Mouse (Mus musculus) midbrain, postnatal 0 days (tissue): ENCODE data around the gene Platr17. TPM values are rescaled to one million over a fixed set of nuclear protein-coding genes. Genes with fewer than 3 reads are reported as not detected.

Source experiments
- ATAC-seq: fragments of 200-750 bp; cut with Nextera tagmentation; 2 replicates; pipeline ENCODE4 v1.8.0; 2017; ENCODE audit warnings: moderate number of reproducible peaks, mild to moderate bottlenecking, moderate TSS enrichment, moderate library complexity; ENCODE audit not compliant: low FRiP score
- DNase-seq: peaks from one replicate; pipeline ENCODE4 v3.0.0-alpha.2; 2015; ENCODE audit warnings: low spot score
- H3K27ac ChIP-seq: fragments of 300-500 bp; sonication (generic); 2 replicates; pipeline ENCODE4 v1.5.1; 2014; ENCODE audit warnings: low read depth, mild to moderate bottlenecking, low read length, mixed read lengths
- H3K27me3 ChIP-seq: fragments of 300-500 bp; sonication (generic); 2 replicates; pipeline ENCODE4 v1.6.1; 2014; ENCODE audit warnings: low read length, control low read depth, mixed read lengths; ENCODE audit not compliant: insufficient read depth
- H3K36me3 ChIP-seq: fragments of 300-500 bp; sonication (generic); 2 replicates; pipeline ENCODE4 v1.6.1; 2014; ENCODE audit warnings: low read length, control low read depth, mixed read lengths; ENCODE audit not compliant: insufficient read depth
- H3K4me1 ChIP-seq: fragments of 300-500 bp; sonication (generic); 2 replicates; pipeline ENCODE4 v1.6.1; 2014; ENCODE audit warnings: mild to moderate bottlenecking, control low read depth, antibody characterized with exemption, low read length, mixed read lengths; ENCODE audit not compliant: insufficient read depth
- H3K4me2 ChIP-seq: fragments of 300-500 bp; sonication (generic); 2 replicates; pipeline ENCODE4 v1.6.1; 2014; ENCODE audit warnings: low read depth, mild to moderate bottlenecking, low read length, mixed read lengths; ENCODE audit not compliant: poor library complexity, severe bottlenecking
- H3K4me3 ChIP-seq: fragments of 300-500 bp; sonication (generic); 2 replicates; pipeline ENCODE4 v1.5.1; 2014; ENCODE audit warnings: low read depth, mild to moderate bottlenecking, low read length, moderate library complexity
- H3K9ac ChIP-seq: fragments of 300-500 bp; sonication (generic); replicated peaks from 2 replicates; pipeline ENCODE4 v1.6.1; 2014; ENCODE audit warnings: mild to moderate bottlenecking, low read length, moderate library complexity, mixed read lengths; ENCODE audit not compliant: poor library complexity, severe bottlenecking
- H3K9me3 ChIP-seq: fragments of 300-500 bp; sonication (generic); 2 replicates; pipeline ENCODE4 v1.6.1; 2016; ENCODE audit warnings: low read length, control low read depth
- CTCF ChIP-seq: IDR thresholded peaks from 2 replicates; pipeline ENCODE4 v1.5.1; 2016; ENCODE audit warnings: antibody characterized with exemption, mild to moderate bottlenecking
- WGBS: fragments of 180-500 bp; shearing (Covaris S2); extraction: QIAGEN DNeasy Blood & Tissue Kit; methylation state at CpG from one replicate; pipeline ENCODE4 v1.1.7; 2014; 5-methylcytosine and 5-hydroxymethylcytosine counted together
- polyA plus RNA-seq: library from polyadenylated mRNA; unstranded; fragments of >200 nt; fragmentation: Nextera tagmentation; extraction: Ambion mirVana; gene quantifications from 2 replicates; pipeline ENCODE4 v1.2.1, GENCODE M21; 2015
- total RNA-seq: library from RNA; depleted of rRNA; stranded (reverse); fragments of >200 nt; gene quantifications from 2 replicates; pipeline ENCODE4 v1.2.3, GENCODE M21; 2014

The Platr17 gene
- total and polyA plus RNA-seq, 2 experiments from 2014 or later = 0.22 to 1.5 TPM

GRCm38 (mm10) chr17:33917656-33918292 lies 12.8 kb downstream of the Platr17 start:
- no peak overlapping the region for H3K4me3 ChIP-seq
- H3K27me3 ChIP-seq = no peaks in the 10 kb centered on the region
- 87% methylated on average over 18 of the region's 18 CpGs for WGBS
- ATAC-seq (no peak), DNase-seq (no peak)
- H3K4me1 ChIP-seq = no peaks in the 10 kb centered on the region
- peaks cover 12% of the 10 kb centered on the region for H3K36me3 ChIP-seq
- no peaks in the 10 kb centered on the region for H3K9me3 ChIP-seq
- no peak overlapping the region for H3K27ac ChIP-seq
- H3K4me2 ChIP-seq = no peak overlapping the region
- no peak overlapping the region for H3K9ac ChIP-seq
- TF ChIP-seq CTCF = no peak

GRCm38 (mm10) chr17:33918293-33919203 lies 13.6 kb downstream of the Platr17 start:
- ATAC-seq = no peak
- Histone ChIP-seq H3K36me3 (peaks cover 8% of the 10 kb centered on the region), H3K27ac (no peak overlapping the region), H3K9ac (no peak overlapping the region), H3K4me3 (peak overlapping the region; percentile 38), H3K4me1 (no peaks in the 10 kb centered on the region), H3K9me3 (no peaks in the 10 kb centered on the region), H3K27me3 (no peaks in the 10 kb centered on the region), H3K4me2 (peak overlapping the region; percentile 70; the same call in 1 of the 2 replicates)
- TF ChIP-seq CTCF = no peak
- WGBS = 65% methylated on average over 37 of the region's 37 CpGs
- DNase-seq = no peak

- no peaks in the 10 kb centered on the region for H3K9me3 ChIP-seq
- H3K4me1 ChIP-seq = no peaks in the 10 kb centered on the region
- peak; percentile 34 for DNase-seq
- H3K27me3 ChIP-seq = no peaks in the 10 kb centered on the region
- peak overlapping the region; percentile 48; the same call in 1 of the 2 replicates for H3K27ac ChIP-seq
- peak overlapping the region; percentile 39 for H3K9ac ChIP-seq
- TF ChIP-seq CTCF = peak; percentile 29
- no peak for ATAC-seq
- H3K4me2 ChIP-seq = peak overlapping the region; percentile 70
- no peaks in the 10 kb centered on the region for H3K36me3 ChIP-seq
- WGBS = 4% methylated on average over 52 of the region's 52 CpGs
- H3K4me3 ChIP-seq = peak overlapping the region; percentile 38
Measured at GRCm38 (mm10) chr17:33919351-33920281, 14.7 kb downstream of the Platr17 start.

- ATAC-seq (no peak), DNase-seq (peak; percentile 83)
- no peaks in the 10 kb centered on the region for H3K36me3 ChIP-seq
- H3K9me3 ChIP-seq = no peaks in the 10 kb centered on the region
- peak overlapping the region; percentile 38 for H3K4me3 ChIP-seq
- peak overlapping the region; percentile 39 for H3K9ac ChIP-seq
- peak; percentile 83 for TF ChIP-seq CTCF
- H3K4me2 ChIP-seq = peak overlapping the region; percentile 70
- no peaks in the 10 kb centered on the region for H3K27me3 ChIP-seq
- 3% methylated on average over 36 of the region's 36 CpGs for WGBS
- peak overlapping the region; percentile 48; the same call in 1 of the 2 replicates for H3K27ac ChIP-seq
- H3K4me1 ChIP-seq = no peaks in the 10 kb centered on the region
Measured at GRCm38 (mm10) chr17:33920282-33921097, 15.6 kb downstream of the Platr17 start.

GRCm38 (mm10) chr17:33921361-33921760 lies 16.4 kb downstream of the Platr17 start:
- WGBS = 92% methylated on average over 7 of the region's 7 CpGs
- H3K9ac ChIP-seq = no peak overlapping the region

More at GRCm38 (mm10) chr17:33921361-33921760, 16.4 kb downstream of the Platr17 start:
- H3K4me1 ChIP-seq = no peaks in the 10 kb centered on the region
- H3K4me2 ChIP-seq = no peak overlapping the region
- H3K27ac ChIP-seq = no peak overlapping the region
- ATAC-seq (no peak), DNase-seq (no peak)
- no peak for TF ChIP-seq CTCF
- no peak overlapping the region for H3K4me3 ChIP-seq
- no peaks in the 10 kb centered on the region for H3K9me3 ChIP-seq
- no peaks in the 10 kb centered on the region for H3K27me3 ChIP-seq
- no peaks in the 10 kb centered on the region for H3K36me3 ChIP-seq
